Mouse (Mus musculus): ENCODE results near the gene Gin1. TPM values are rescaled to one million over a fixed set of nuclear protein-coding genes. Genes with fewer than 3 reads are reported as not detected.
"Not testable (repeated sequence)": the region's sequence is repeated elsewhere in the genome, so short reads cannot be mapped to it uniquely, and the experiment has no call there.

Gin1 gene
- polyA plus RNA-seq (2016; fragmentation: Nextera tagmentation; extraction: Ambion mirVana) = 11.7 and 14.2 TPM in 2 replicates

DNA sequence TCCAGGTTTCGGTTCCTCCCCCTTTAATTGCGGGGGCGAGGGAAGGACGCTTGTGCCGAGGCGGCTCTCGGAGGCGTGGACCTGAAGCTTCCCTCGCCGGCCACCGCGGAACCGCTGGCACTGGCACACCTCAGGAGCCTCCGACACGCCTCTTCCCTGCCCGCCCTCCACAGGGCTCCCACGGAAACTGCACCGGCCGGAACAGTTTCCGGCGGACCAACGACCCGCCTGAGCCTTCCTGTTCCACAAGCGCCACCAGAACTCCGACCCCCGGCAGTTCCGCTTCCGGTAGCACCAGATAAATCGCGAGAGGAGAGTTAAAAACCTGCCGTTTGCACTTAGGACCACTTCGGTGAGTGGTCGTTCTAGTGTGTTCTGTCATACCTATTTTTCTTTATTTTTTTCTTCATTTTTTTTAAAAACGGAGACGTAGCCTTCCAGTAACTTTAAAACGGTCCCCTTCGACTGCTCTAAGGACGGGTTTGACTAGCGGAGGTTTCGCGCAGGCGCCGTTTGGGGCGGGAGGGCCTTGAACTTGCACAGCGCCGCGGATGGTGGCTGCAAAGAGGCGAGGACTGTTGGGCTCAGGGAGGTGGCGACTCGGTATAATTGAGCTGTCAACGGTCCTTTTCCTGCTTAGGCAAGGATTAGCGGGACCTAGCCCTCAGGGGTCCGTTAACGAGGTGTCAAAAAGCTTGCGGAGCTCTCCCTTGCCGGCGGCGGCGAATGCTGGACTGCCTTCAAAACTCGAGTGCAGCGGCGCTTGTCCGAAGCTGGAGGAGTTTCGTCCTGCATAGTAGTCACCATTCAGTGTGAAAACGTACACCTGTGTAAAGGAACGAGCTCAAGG lies at the start of gene Gin1, which contains the start of gene Ppip5k2:
Gene Gin1 (plus strand): TSS at position 269 of the 850 bp plus-strand sequence.
Gene Ppip5k2 (minus strand): TSS at position 508 of the 850 bp plus-strand sequence.
- DNase-seq (ENCODE audit: low spot score) = peak; percentile 97
- Histone ChIP-seq H3K4me1 (peaks cover 12% of the 10 kb centered on the region), H3K9me3 (replicated peaks) (no peaks in the 10 kb centered on the region), H3K4me3 (peak within 1 kb of the TSS; percentile 88), H3K27ac (peak within 1 kb of the TSS; percentile 90), H3K36me3 (no peaks in the 10 kb centered on the region), H3K27me3 (ENCODE audit: low read depth, poor library complexity, severe bottlenecking) (no peaks in the 10 kb centered on the region; the same call in 1 of the 2 replicates)
- under 1% methylated on average over 65 of the region's 66 CpGs for WGBS

DNA sequence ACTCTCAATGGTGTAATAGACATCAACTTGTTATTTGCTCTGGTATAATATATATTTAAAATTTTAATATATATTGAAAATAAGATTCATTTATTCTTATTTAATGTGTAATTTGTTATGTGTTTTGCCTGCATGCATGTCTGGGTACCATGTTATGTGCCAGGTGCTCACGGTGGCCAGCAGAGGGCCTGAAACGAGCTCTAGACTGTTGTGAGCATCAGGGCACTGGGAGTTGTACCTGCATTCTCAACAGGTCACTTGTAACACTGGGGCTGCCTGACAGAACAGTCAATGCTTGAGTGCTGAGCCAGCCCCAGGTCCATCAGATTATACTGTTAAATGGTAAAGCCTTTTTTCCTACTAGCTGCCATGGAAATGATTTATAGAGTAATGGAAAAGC lies 43.2 kb upstream of the Gin1 start:
- Histone ChIP-seq H3K27me3 (ENCODE audit: low read depth, poor library complexity, severe bottlenecking) (no peaks in the 10 kb centered on the region), H3K36me3 (peaks cover 55% of the 10 kb centered on the region), H3K4me3 (no peak overlapping the region), H3K4me1 (no peaks in the 10 kb centered on the region), H3K27ac (no peak overlapping the region), H3K9me3 (replicated peaks) (no peaks in the 10 kb centered on the region)
- 75% methylated on average over 2 of the region's 2 CpGs for WGBS
- no peak for DNase-seq (ENCODE audit: low spot score)

DNA sequence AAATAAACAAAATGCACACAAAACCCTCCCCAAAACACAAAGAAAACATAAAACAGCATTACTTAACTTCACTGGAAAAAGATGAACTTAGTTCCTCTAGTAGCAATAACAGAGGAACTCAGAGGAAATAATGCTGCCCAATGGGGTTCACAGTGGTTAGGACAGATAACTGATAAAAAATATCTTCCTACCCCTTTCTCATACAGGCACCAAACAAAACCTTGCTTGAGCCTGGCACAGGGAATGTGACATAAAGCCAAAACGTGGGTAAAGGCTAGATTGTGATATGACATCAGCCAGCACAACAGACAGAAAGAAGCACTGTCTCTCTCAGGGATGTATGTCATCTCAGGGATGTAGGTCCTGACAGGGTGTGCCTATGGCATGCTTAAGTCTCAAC lies 40.6 kb upstream of the Gin1 start:
- WGBS = 83% methylated on average over 1 of the region's 1 CpGs
- no peak overlapping the region for H3K4me3 ChIP-seq
- H3K36me3 ChIP-seq = peaks cover 63% of the 10 kb centered on the region
- DNase-seq (ENCODE audit: low spot score) = no peak
- no peaks in the 10 kb centered on the region for H3K4me1 ChIP-seq
- no peak overlapping the region for H3K27ac ChIP-seq
- no peaks in the 10 kb centered on the region for H3K27me3 ChIP-seq (ENCODE audit: low read depth, poor library complexity, severe bottlenecking)
- no peaks in the 10 kb centered on the region for H3K9me3 ChIP-seq (replicated peaks)

DNA sequence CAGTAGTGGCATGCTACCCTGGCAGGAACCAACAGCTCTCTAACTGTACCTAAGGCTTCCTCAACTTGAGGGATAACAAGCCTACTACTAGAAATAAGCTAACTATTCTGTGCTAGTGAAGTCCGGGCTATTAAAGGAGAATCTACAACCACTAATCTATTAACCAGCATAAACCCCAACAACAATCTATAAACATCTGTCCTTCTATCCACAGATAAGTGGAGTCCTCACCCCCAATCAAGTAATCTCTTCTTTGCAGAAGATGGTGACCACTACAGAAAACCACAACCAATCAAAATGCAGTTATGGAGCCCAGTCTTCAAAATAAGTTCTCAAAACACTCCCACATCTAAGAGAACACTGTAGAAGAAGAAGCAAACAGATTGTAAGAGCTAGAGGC lies 26.9 kb upstream of the Gin1 start:
- WGBS = 85% methylated on average over 1 of the region's 1 CpGs
- DNase-seq (ENCODE audit: low spot score) = no peak
- H3K36me3 ChIP-seq = peaks cover 82% of the 10 kb centered on the region

DNA sequence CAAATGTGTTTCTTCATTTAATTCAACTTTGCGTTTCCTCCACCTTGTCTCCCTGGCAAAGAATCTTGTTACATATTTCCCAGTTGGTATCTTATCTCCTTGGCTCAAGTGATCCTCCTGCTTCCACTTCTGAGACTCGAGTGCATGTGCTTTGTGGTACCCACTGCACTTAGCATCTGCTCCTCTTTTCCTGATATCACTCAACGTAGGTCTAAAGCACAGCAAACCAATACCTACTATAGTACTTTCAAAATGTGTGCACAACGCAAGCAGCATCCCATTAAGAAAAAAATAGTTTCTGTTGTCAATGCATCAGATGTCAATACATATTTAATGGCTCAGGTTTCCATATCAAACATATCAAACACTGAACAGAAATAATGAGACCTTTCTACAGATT lies 24.3 kb upstream of the Gin1 start:
- H3K36me3 ChIP-seq = peaks cover 86% of the 10 kb centered on the region
- WGBS = 91% methylated on average over 4 of the region's 4 CpGs

More for the DNA sequence above, 26.9 kb upstream of the Gin1 start:
- no peak overlapping the region for H3K27ac ChIP-seq
- no peaks in the 10 kb centered on the region for H3K27me3 ChIP-seq (ENCODE audit: low read depth, poor library complexity, severe bottlenecking)
- no peak overlapping the region for H3K4me3 ChIP-seq
- no peaks in the 10 kb centered on the region for H3K4me1 ChIP-seq
- H3K9me3 ChIP-seq (replicated peaks) = no peaks in the 10 kb centered on the region

GRCm38 (mm10) chr1:97746261-97746660 lies 23.7 kb upstream of the Gin1 start:
- Histone ChIP-seq H3K36me3 (peaks cover 85% of the 10 kb centered on the region), H3K27ac (no peak overlapping the region), H3K9me3 (replicated peaks) (no peaks in the 10 kb centered on the region), H3K4me3 (no peak overlapping the region), H3K4me1 (no peaks in the 10 kb centered on the region), H3K27me3 (ENCODE audit: low read depth, poor library complexity, severe bottlenecking) (no peaks in the 10 kb centered on the region)
- 98% methylated on average over 7 of the region's 7 CpGs for WGBS
- DNase-seq (ENCODE audit: low spot score) = no peak

More for the DNA sequence above, 24.3 kb upstream of the Gin1 start:
- H3K9me3 ChIP-seq (replicated peaks) = no peaks in the 10 kb centered on the region
- H3K27ac ChIP-seq = no peak overlapping the region
- no peak for DNase-seq (ENCODE audit: low spot score)
- H3K4me1 ChIP-seq = no peaks in the 10 kb centered on the region
- H3K27me3 ChIP-seq (ENCODE audit: low read depth, poor library complexity, severe bottlenecking) = no peaks in the 10 kb centered on the region
- H3K4me3 ChIP-seq = no peak overlapping the region

DNA sequence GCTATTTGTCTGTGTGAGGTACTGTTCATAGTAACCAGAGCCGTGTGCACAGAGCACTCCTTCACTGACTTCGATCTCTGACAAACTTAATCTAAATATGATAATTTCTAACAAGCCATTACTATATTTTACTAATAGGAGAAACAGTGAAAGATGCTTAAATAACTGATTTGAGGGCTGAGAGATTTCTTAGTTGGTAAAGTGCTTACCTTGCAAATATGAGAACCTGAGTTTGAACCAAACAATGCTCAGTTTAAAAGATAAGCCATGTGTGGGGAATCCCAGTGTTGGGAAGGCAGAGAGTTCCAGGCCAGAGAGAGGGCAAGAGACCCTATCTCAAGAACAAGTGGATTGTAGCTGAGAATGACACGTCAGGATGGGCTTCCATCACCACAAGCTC lies 21.8 kb upstream of the Gin1 start:
- no peaks in the 10 kb centered on the region for H3K4me1 ChIP-seq
- 88% methylated on average over 3 of the region's 3 CpGs for WGBS
- no peak for DNase-seq (ENCODE audit: low spot score)

GRCm38 (mm10) chr1:97753216-97753615 lies 16.8 kb upstream of the Gin1 start:
- H3K36me3 ChIP-seq = peaks cover 68% of the 10 kb centered on the region
- H3K9me3 ChIP-seq (replicated peaks) = no peaks in the 10 kb centered on the region

More for the DNA sequence above, 21.8 kb upstream of the Gin1 start:
- Histone ChIP-seq H3K36me3 (peaks cover 87% of the 10 kb centered on the region), H3K27me3 (ENCODE audit: low read depth, poor library complexity, severe bottlenecking) (no peaks in the 10 kb centered on the region), H3K27ac (no peak overlapping the region), H3K9me3 (replicated peaks) (no peaks in the 10 kb centered on the region), H3K4me3 (no peak overlapping the region)

DNA sequence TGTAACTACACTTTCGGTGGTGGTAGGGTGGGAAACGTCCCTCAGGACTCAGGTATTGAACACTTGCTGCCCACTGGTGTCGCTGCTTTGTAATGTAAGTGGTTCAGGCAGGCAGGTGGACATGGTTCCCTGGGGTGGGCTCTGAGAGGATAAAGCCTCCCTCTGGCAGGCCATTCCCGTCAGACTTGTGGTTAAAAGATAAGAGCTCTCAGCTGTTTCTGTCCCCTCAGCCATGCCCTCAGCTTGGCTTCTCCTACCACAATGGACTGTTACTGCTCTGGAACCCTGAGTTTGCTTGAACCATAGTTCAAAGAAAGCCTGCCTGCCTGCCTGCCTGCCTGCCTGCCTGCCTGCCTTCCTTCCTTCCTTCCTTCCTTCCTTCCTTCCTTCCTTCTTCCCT lies 15.6 kb upstream of the Gin1 start:
- Histone ChIP-seq H3K4me1 (no peaks in the 10 kb centered on the region), H3K9me3 (replicated peaks) (no peaks in the 10 kb centered on the region), H3K4me3 (no peak overlapping the region), H3K27ac (no peak overlapping the region), H3K36me3 (peaks cover 57% of the 10 kb centered on the region), H3K27me3 (ENCODE audit: low read depth, poor library complexity, severe bottlenecking) (no peaks in the 10 kb centered on the region)
- WGBS = 89% methylated on average over 4 of the region's 4 CpGs
- no peak for DNase-seq (ENCODE audit: low spot score)

More at GRCm38 (mm10) chr1:97753216-97753615, 16.8 kb upstream of the Gin1 start:
- no peak overlapping the region for H3K4me3 ChIP-seq
- no peak for DNase-seq (ENCODE audit: low spot score)
- no peaks in the 10 kb centered on the region for H3K27me3 ChIP-seq (ENCODE audit: low read depth, poor library complexity, severe bottlenecking)
- H3K27ac ChIP-seq = no peak overlapping the region
- no peaks in the 10 kb centered on the region for H3K4me1 ChIP-seq

DNA sequence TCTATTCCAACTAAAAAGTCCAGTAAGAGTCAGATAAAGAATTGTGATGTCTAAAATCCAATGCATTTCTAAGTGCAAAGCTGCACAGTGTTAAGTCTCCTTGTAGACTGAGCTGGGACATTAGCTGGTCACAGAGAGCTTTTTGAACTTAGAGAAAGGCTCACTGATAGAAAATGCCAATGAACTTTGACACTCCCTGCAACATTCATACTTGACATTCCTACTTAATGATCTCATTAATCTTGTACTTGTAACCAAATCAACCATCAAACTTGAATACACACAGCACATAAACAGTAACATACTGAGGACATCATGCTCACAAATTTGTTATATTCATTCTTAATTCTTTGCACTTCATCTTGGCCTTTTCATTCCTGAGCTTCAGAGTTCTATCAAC lies 10.1 kb upstream of the Gin1 start:
- H3K4me3 ChIP-seq = no peak overlapping the region
- H3K4me1 ChIP-seq = no peaks in the 10 kb centered on the region
- no peaks in the 10 kb centered on the region for H3K9me3 ChIP-seq (replicated peaks)
- H3K27ac ChIP-seq = no peak overlapping the region
- no peaks in the 10 kb centered on the region for H3K27me3 ChIP-seq (ENCODE audit: low read depth, poor library complexity, severe bottlenecking)
- H3K36me3 ChIP-seq = peaks cover 29% of the 10 kb centered on the region
- DNase-seq (ENCODE audit: low spot score) = no peak

GRCm38 (mm10) chr1:97760598-97760997 lies 9.4 kb upstream of the Gin1 start:
- peaks cover 22% of the 10 kb centered on the region for H3K36me3 ChIP-seq
- DNase-seq (ENCODE audit: low spot score) = no peak
- no peaks in the 10 kb centered on the region for H3K4me1 ChIP-seq
- no peaks in the 10 kb centered on the region for H3K27me3 ChIP-seq (ENCODE audit: low read depth, poor library complexity, severe bottlenecking)
- H3K4me3 ChIP-seq = no peak overlapping the region
- 78% methylated on average over 7 of the region's 7 CpGs for WGBS
- no peaks in the 10 kb centered on the region for H3K9me3 ChIP-seq (replicated peaks)
- H3K27ac ChIP-seq = no peak overlapping the region

GRCm38 (mm10) chr1:97761477-97761876 lies 8.5 kb upstream of the Gin1 start:
- Histone ChIP-seq H3K4me1 (no peaks in the 10 kb centered on the region), H3K36me3 (peaks cover 17% of the 10 kb centered on the region), H3K27ac (no peak overlapping the region), H3K27me3 (ENCODE audit: low read depth, poor library complexity, severe bottlenecking) (no peaks in the 10 kb centered on the region), H3K4me3 (no peak overlapping the region), H3K9me3 (replicated peaks) (no peaks in the 10 kb centered on the region)
- 93% methylated on average over 6 of the region's 6 CpGs for WGBS
- DNase-seq (ENCODE audit: low spot score) = no peak

DNA sequence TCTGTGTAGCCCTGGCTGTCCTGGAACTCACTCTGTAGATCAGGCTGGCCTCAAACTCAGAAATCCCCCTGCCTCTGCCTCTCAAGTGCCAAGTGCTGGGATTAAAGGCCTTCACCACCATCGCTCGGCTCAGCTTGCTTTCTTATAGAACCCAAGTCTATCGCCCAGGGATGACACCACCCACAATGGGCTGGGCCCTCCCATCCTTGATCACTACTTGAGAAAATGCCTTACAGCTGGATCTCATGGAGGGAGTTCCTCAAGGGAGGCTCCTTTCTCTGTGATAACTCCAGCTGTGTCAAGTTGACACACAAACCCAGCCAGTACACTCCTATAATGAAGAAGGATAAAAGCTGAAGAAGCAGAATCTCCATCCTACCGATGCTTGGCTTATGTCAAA lies 4.3 kb upstream of the Gin1 start:
- DNase-seq (ENCODE audit: low spot score); H3K27me3 ChIP-seq (ENCODE audit: low read depth, poor library complexity, severe bottlenecking); H3K4me1 ChIP-seq; H3K9me3 ChIP-seq (replicated peaks); H3K27ac ChIP-seq; H3K36me3 ChIP-seq; H3K4me3 ChIP-seq: not testable (repeated sequence)
- WGBS = 83% methylated on average over 4 of the region's 4 CpGs

Data from limb, embryonic 10.5 days (tissue).